Mouse (Mus musculus) small intestine, adult 2 months (tissue): Measurements from ENCODE around the gene Flywch1. TPM values are rescaled to one million over a fixed set of nuclear protein-coding genes. Genes with fewer than 3 reads are reported as not detected.

Experiments used
- H3K27ac ChIP-seq: fragments of 200-500 bp; 2 replicates; pipeline ENCODE4 v1.5.1; 2012; ENCODE audit warnings: low read depth, low read length, control low read depth, inconsistent platforms; ENCODE audit not compliant: insufficient read depth
- H3K27me3 ChIP-seq: fragments of 200-500 bp; 2 replicates; pipeline ENCODE4 v1.6.1; 2012; ENCODE audit warnings: mild to moderate bottlenecking, moderate library complexity, low read length, inconsistent platforms; ENCODE audit not compliant: control insufficient read depth, insufficient read depth
- H3K36me3 ChIP-seq: fragments of 200-500 bp; 2 replicates; pipeline ENCODE4 v1.6.1; 2012; ENCODE audit warnings: mild to moderate bottlenecking, low read length, control low read depth, inconsistent platforms; ENCODE audit not compliant: control insufficient read depth, insufficient read depth
- H3K4me1 ChIP-seq: fragments of 200-500 bp; 2 replicates; pipeline ENCODE4 v1.6.1; 2012; ENCODE audit warnings: low read length, inconsistent platforms, mixed read lengths; ENCODE audit not compliant: control insufficient read depth, insufficient read depth, insufficient read length
- H3K4me3 ChIP-seq: fragments of 200-500 bp; 2 replicates; pipeline ENCODE4 v1.5.1; 2012; ENCODE audit warnings: low read depth, mild to moderate bottlenecking, control low read depth, inconsistent platforms, low read length, moderate library complexity
- CTCF ChIP-seq: fragments of 200-500 bp; IDR thresholded peaks from 2 replicates; pipeline ENCODE4 v1.5.1; 2012; ENCODE audit warnings: low read depth, mild to moderate bottlenecking, control low read depth, inconsistent platforms, low read length, moderate library complexity, mixed read lengths; ENCODE audit not compliant: insufficient replicate concordance, insufficient read length; ENCODE audit errors: extremely low read depth
- POLR2A ChIP-seq: fragments of 200-500 bp; IDR thresholded peaks from 2 replicates; pipeline ENCODE4 v1.6.1; 2012; ENCODE audit warnings: low read depth, mild to moderate bottlenecking, control low read depth, inconsistent platforms, low read length, moderate library complexity
- WGBS: fragments of 180-500 bp; shearing (Covaris S2); methylation state at CpG from one replicate; pipeline ENCODE4 v1.1.7; 2018; 5-methylcytosine and 5-hydroxymethylcytosine counted together
- polyA plus RNA-seq: library from polyadenylated mRNA; depleted of rRNA; stranded (reverse); fragments of >200 nt; gene quantifications from 2 replicates; pipeline ENCODE4 v1.2.3, GENCODE M21; 2012; rRNA removed

Flywch1 gene
- polyA plus RNA-seq, 1 experiment: 34.1 TPM

GRCm38 (mm10) chr17:23704741-23705140, 66.7 kb downstream of the Flywch1 start:
- TF ChIP-seq CTCF: no peak
- no peak for TF ChIP-seq POLR2A
- Histone ChIP-seq H3K27ac (no peak overlapping the region), H3K4me1 (0 out of 2 replicates have a peak, but pooled peaks cover 2% of the 10 kb centered on the region), H3K27me3 (peaks cover 6% of the 10 kb centered on the region; the same call in 1 of the 2 replicates), H3K36me3 (no peaks in the 10 kb centered on the region), H3K4me3 (no peak overlapping the region)
- WGBS: 39% methylated on average over 7 of the region's 7 CpGs

GRCm38 (mm10) chr17:23703301-23703700, 68.1 kb downstream of the Flywch1 start:
- TF ChIP-seq CTCF: no peak
- TF ChIP-seq POLR2A: no peak
- H3K36me3 ChIP-seq: no peaks in the 10 kb centered on the region
- H3K27me3 ChIP-seq: peaks cover 12% of the 10 kb centered on the region
- no peak overlapping the region for H3K4me3 ChIP-seq
- WGBS: 88% methylated on average over 9 of the region's 9 CpGs
- H3K4me1 ChIP-seq: peaks cover 5% of the 10 kb centered on the region; the same call in 1 of the 2 replicates
- no peak overlapping the region for H3K27ac ChIP-seq

Other genes with a start within 250 kb of the Flywch1 start
- gene Zfp213, start 207.4 kb downstream of the Flywch1 start, polyA plus RNA-seq: 6.4 and 7.8 TPM in 2 replicates
- gene Zfp13, start 172.1 kb downstream of the Flywch1 start, polyA plus RNA-seq: 5.4 and 6.8 TPM in 2 replicates
- not detected in 2 replicates for gene Zscan10, start 170.7 kb downstream of the Flywch1 start, polyA plus RNA-seq
- gene Mmp25, start 126.3 kb downstream of the Flywch1 start, polyA plus RNA-seq: 1.5 and 1.6 TPM in 2 replicates
- 5.2 and 6.0 TPM in 2 replicates for gene Bicdl2, start 111.1 kb downstream of the Flywch1 start, polyA plus RNA-seq
- 106 and 251 TPM in 2 replicates for gene Hcfc1r1, start 98.0 kb downstream of the Flywch1 start, polyA plus RNA-seq
- gene Thoc6, start 97.7 kb downstream of the Flywch1 start, polyA plus RNA-seq: 12.4 and 19.8 TPM in 2 replicates
- gene Tnfrsf12a, start 94.1 kb downstream of the Flywch1 start, polyA plus RNA-seq: 27.9 and 30.9 TPM in 2 replicates
- gene Cldn6, start 92.4 kb downstream of the Flywch1 start, polyA plus RNA-seq: 0.10 and 0.95 TPM in 2 replicates
- gene Cldn9, start 87.6 kb downstream of the Flywch1 start, polyA plus RNA-seq: 0.10 and 1.5 TPM in 2 replicates
- gene 1520401A03Rik, start 48.8 kb downstream of the Flywch1 start, polyA plus RNA-seq: not detected in 2 replicates
- 25.0 and 42.3 TPM in 2 replicates for gene Pkmyt1, start 45.3 kb downstream of the Flywch1 start, polyA plus RNA-seq
- gene Paqr4, start 30.7 kb downstream of the Flywch1 start, polyA plus RNA-seq: 112 and 152 TPM in 2 replicates
- gene Kremen2, start 25.8 kb downstream of the Flywch1 start, polyA plus RNA-seq: 1.5 and 2.9 TPM in 2 replicates
- gene Flywch2, start 14.5 kb upstream of the Flywch1 start, polyA plus RNA-seq: 6.3 and 6.6 TPM in 2 replicates
- gene Srrm2, start 18.9 kb upstream of the Flywch1 start, polyA plus RNA-seq: 197 and 439 TPM in 2 replicates
- gene Elob, start 57.5 kb upstream of the Flywch1 start, polyA plus RNA-seq: 352 and 591 TPM in 2 replicates
- 0.27 and 0.77 TPM in 2 replicates for gene Prss33, start 64.5 kb upstream of the Flywch1 start, polyA plus RNA-seq
- 166 and 292 TPM in 2 replicates for gene Prss32, start 72.3 kb upstream of the Flywch1 start, polyA plus RNA-seq
- 0.56 and 3.4 TPM in 2 replicates for gene Prss41, start 72.6 kb upstream of the Flywch1 start, polyA plus RNA-seq
- not detected in 2 replicates for gene Prss21, start 96.5 kb upstream of the Flywch1 start, polyA plus RNA-seq
- gene Dcpp1, start 109.3 kb upstream of the Flywch1 start, polyA plus RNA-seq: not detected in 2 replicates
- not detected in 2 replicates for gene Dcpp2, start 109.3 kb upstream of the Flywch1 start, polyA plus RNA-seq
- gene Dcpp3, start 145.9 kb upstream of the Flywch1 start, polyA plus RNA-seq: not detected in 2 replicates
- not detected in 2 replicates for gene Sbp, start 170.1 kb upstream of the Flywch1 start, polyA plus RNA-seq
- gene Sbpl, start 183.7 kb upstream of the Flywch1 start, polyA plus RNA-seq: not detected in 2 replicates
- 22.9 and 150 TPM in 2 replicates for gene Prss30, start 209.0 kb upstream of the Flywch1 start, polyA plus RNA-seq
- 0.06 and 0.25 TPM in 2 replicates for gene Prss22, start 226.5 kb upstream of the Flywch1 start, polyA plus RNA-seq